In the genomic region with DNA sequence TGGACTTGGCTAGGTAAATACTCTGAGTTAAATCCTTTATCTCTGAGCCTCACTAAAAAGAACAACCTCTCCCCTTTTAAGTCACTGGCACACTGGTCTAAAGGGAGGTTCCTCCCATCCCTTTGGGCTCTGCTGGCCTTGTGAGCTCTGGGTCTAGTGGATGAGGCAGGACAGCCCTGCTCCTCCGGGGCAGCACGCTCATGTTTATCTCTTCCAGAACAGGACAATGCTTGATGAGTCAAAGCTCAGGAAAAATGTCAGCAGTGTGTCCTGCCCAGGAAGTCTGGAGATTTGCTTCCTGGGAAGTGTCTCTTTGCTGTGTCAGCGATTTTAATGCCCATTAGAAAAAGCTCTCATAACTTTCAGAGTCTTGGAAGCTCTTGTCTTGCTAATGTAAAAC, we compare ENCODE assay signal across 8 mouse cellular contexts.
A peak's percentile ranks its signal among the peaks of the same experiment; 100 is the strongest.
DNase-seq lines count a peak whose midpoint lies in the region; ATAC-seq lines count a peak whose summit lies in the region.

No protein-coding gene starts in this region.

- H3K9me3 ChIP-seq in kidney, embryonic 15.5 days (replicated peaks): no peaks in the 10 kb centered on the region
- no peaks in the 10 kb centered on the region for H3K9me3 ChIP-seq in limb, embryonic 10.5 days (replicated peaks)

- ATAC-seq in kidney, embryonic 15.5 days (replicated peaks; ENCODE audit: low FRiP score): no peak

- no peak overlapping the region for H3K9ac ChIP-seq in kidney, embryonic 15.5 days

- H3K36me3 ChIP-seq in kidney, embryonic 15.5 days: peaks cover 6% of the 10 kb centered on the region; the same call in 1 of the 2 replicates
- peaks cover 8% of the 10 kb centered on the region; the same call in 1 of the 2 replicates for H3K36me3 ChIP-seq in limb, embryonic 10.5 days

- peaks cover 37% of the 10 kb centered on the region for H3K4me1 ChIP-seq in kidney, embryonic 15.5 days
- H3K4me1 ChIP-seq in limb, embryonic 10.5 days: peaks cover 62% of the 10 kb centered on the region

- H3K4me3 ChIP-seq in kidney, embryonic 15.5 days (replicated peaks): no peak overlapping the region
- H3K4me3 ChIP-seq in limb, embryonic 10.5 days: no peak overlapping the region

- no peak overlapping the region for H3K4me2 ChIP-seq in kidney, embryonic 15.5 days

- WGBS in kidney, embryonic 15.5 days: 50% methylated on average over 3 of the region's 3 CpGs
- WGBS in limb, embryonic 10.5 days: 56% methylated on average over 3 of the region's 3 CpGs

- peak; percentile 69 for DNase-seq in adrenal gland, adult 2 months
- no peak for DNase-seq in adrenal gland, postnatal 25 days
- DNase-seq in kidney, postnatal 25 days: no peak
- DNase-seq in limb, embryonic 10.5 days (ENCODE audit: low spot score): no peak
- peak; percentile 40 to 70 for DNase-seq in lung, postnatal 4 days
- DNase-seq in spleen, postnatal 14 days (ENCODE audit: low spot score in 2 of 2): no peak
- no peak for DNase-seq in frontal cortex, postnatal 36 days (ENCODE audit: low spot score in 2 of 2)

- no peaks in the 10 kb centered on the region for H3K27me3 ChIP-seq in kidney, embryonic 15.5 days
- H3K27me3 ChIP-seq in limb, embryonic 10.5 days (ENCODE audit: low read depth, poor library complexity, severe bottlenecking): no peaks in the 10 kb centered on the region

- peak overlapping the region; percentile 91 for H3K27ac ChIP-seq in kidney, embryonic 15.5 days
- peak overlapping the region; percentile 87 for H3K27ac ChIP-seq in limb, embryonic 10.5 days

Comparison
In these comparisons a context has a peak if more than half of its experiments do, and no peak if none do; other contexts are left out.
1. DNase-seq: peak in adrenal gland, adult 2 months (single experiment) and lung, postnatal 4 days (2 of 2); none in adrenal gland, postnatal 25 days (single experiment), kidney, postnatal 25 days (0 of 2), limb, embryonic 10.5 days (single experiment), spleen, postnatal 14 days (0 of 2) and frontal cortex, postnatal 36 days (0 of 2).